Mouse (Mus musculus): Measurements from ENCODE around the gene Pla2r1. TPM values are rescaled to one million over a fixed set of nuclear protein-coding genes. Genes with fewer than 3 reads are reported as not detected.

Pla2r1 gene
- polyA plus RNA-seq, 1 experiment from 2014 or later = 0.35 TPM

GRCm38 (mm10) chr2:60540346-60540745 is 12.8 kb downstream of the Pla2r1 start:
- H3K9me3 ChIP-seq = no peaks in the 10 kb centered on the region
- H3K9ac ChIP-seq = no peak overlapping the region
- ATAC-seq (ENCODE audit: low FRiP score, low read depth) = no peak
- no peak overlapping the region for H3K4me2 ChIP-seq
- no peaks in the 10 kb centered on the region for H3K36me3 ChIP-seq
- no peak overlapping the region for H3K27ac ChIP-seq (replicated peaks)
- H3K27me3 ChIP-seq = no peaks in the 10 kb centered on the region
- no peak overlapping the region for H3K4me3 ChIP-seq
- 0 out of 2 replicates have a peak, but pooled peaks cover 4% of the 10 kb centered on the region for H3K4me1 ChIP-seq (replicated peaks)
- WGBS = 96% methylated on average over 8 of the region's 8 CpGs

DNA sequence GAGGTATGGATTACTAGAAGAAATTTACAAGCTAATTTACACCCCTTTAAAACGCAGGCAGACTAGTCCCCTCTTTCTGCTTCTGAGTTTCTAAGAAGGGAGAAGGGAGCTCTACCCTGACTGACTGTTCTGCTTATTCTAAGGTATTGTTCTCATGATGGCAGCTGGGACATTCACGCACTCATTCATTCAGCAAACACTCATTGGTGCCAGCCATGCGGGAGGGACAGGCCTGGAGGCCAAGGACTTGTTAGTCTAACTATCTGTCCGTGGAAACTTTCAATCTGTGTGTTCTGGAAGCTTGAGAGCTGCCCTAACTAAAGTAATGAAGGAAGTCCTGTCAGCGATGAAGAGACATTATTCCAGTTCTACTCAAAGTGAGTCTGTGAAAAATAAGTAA is 14.4 kb downstream of the Pla2r1 start:
- no peaks in the 10 kb centered on the region for H3K36me3 ChIP-seq
- no peak overlapping the region for H3K4me3 ChIP-seq
- H3K27me3 ChIP-seq = no peaks in the 10 kb centered on the region
- no peak overlapping the region for H3K4me2 ChIP-seq
- no peaks in the 10 kb centered on the region for H3K9me3 ChIP-seq
- H3K9ac ChIP-seq = no peak overlapping the region
- no peak for ATAC-seq (ENCODE audit: low FRiP score, low read depth)
- 45% methylated on average over 5 of the region's 5 CpGs for WGBS
- no peak overlapping the region for H3K27ac ChIP-seq (replicated peaks)
- H3K4me1 ChIP-seq (replicated peaks) = 0 out of 2 replicates have a peak, but pooled peaks cover 4% of the 10 kb centered on the region

DNA sequence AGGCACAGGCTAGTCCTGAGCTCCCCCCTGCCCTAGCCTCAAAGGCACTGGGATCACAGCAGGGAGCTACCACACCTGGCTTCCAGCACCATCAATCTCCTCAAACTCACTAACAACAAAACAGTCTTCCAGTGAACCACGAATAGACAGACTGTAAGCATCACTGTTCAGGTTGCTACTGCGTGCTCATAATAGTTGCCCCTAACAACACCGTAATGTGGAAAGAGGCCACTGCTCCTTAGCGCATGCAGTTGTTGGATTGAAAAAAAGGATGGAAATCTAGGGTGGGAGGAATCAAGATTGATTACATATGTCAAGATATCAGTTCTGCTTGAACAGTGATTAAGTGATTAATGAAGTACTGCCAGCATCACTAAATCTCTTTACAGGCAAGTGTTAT is 14.8 kb downstream of the Pla2r1 start:
- Histone ChIP-seq H3K9ac (no peak overlapping the region), H3K9me3 (no peaks in the 10 kb centered on the region), H3K4me3 (no peak overlapping the region), H3K36me3 (no peaks in the 10 kb centered on the region), H3K27ac (replicated peaks) (no peak overlapping the region), H3K4me1 (replicated peaks) (0 out of 2 replicates have a peak, but pooled peaks cover 4% of the 10 kb centered on the region), H3K4me2 (no peak overlapping the region), H3K27me3 (no peaks in the 10 kb centered on the region)
- ATAC-seq (ENCODE audit: low FRiP score, low read depth) = no peak; the same call in 1 of the 2 replicates
- WGBS = 46% methylated on average over 4 of the region's 4 CpGs

- Histone ChIP-seq H3K27ac (replicated peaks) (no peak overlapping the region), H3K4me1 (replicated peaks) (0 out of 2 replicates have a peak, but pooled peaks cover 4% of the 10 kb centered on the region), H3K36me3 (no peaks in the 10 kb centered on the region), H3K9me3 (no peaks in the 10 kb centered on the region), H3K4me3 (no peak overlapping the region), H3K9ac (no peak overlapping the region), H3K4me2 (no peak overlapping the region), H3K27me3 (no peaks in the 10 kb centered on the region)
- 69% methylated on average over 8 of the region's 8 CpGs for WGBS
- no peak for ATAC-seq (ENCODE audit: low FRiP score, low read depth)
Observed at GRCm38 (mm10) chr2:60534755-60535154, 18.4 kb downstream of the Pla2r1 start.

- H3K9me3 ChIP-seq = no peaks in the 10 kb centered on the region
- no peak overlapping the region for H3K9ac ChIP-seq
- no peak overlapping the region for H3K4me2 ChIP-seq
- no peaks in the 10 kb centered on the region for H3K27me3 ChIP-seq
- H3K27ac ChIP-seq (replicated peaks) = no peak overlapping the region
- no peaks in the 10 kb centered on the region for H3K36me3 ChIP-seq
- no peak for ATAC-seq (ENCODE audit: low FRiP score, low read depth)
- 89% methylated on average over 3 of the region's 3 CpGs for WGBS
- H3K4me1 ChIP-seq (replicated peaks) = 0 out of 2 replicates have a peak, but pooled peaks cover under 1% of the 10 kb centered on the region
- no peak overlapping the region for H3K4me3 ChIP-seq
Observed at GRCm38 (mm10) chr2:60533026-60533425, 20.1 kb downstream of the Pla2r1 start.

- Histone ChIP-seq H3K9me3 (no peaks in the 10 kb centered on the region), H3K4me2 (no peak overlapping the region), H3K9ac (no peak overlapping the region), H3K36me3 (no peaks in the 10 kb centered on the region), H3K27ac (replicated peaks) (no peak overlapping the region), H3K4me3 (no peak overlapping the region), H3K4me1 (replicated peaks) (no peaks in the 10 kb centered on the region), H3K27me3 (no peaks in the 10 kb centered on the region)
- WGBS = 42% methylated on average over 5 of the region's 5 CpGs
- ATAC-seq (ENCODE audit: low FRiP score, low read depth) = no peak
Observed at GRCm38 (mm10) chr2:60532495-60532894, 20.6 kb downstream of the Pla2r1 start.

DNA sequence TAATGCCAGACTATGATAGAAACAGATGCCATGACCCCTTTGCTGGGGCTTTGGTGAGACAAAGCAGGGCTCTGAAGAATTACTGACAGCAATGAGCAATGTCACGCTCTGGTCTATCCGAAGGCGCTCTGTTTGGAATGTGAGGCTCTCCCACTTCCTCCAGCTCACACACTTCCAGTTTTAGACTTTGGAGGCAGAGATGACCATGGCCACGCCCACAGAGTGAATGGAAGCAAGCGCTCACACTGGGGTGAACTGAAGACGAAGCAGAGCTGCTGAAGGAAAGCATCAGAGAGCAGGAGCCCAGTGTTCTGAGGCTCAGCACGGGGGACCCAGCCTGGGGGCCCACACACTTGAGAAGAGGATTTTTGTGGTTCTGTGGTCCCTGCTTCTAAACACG is 37.3 kb downstream of the Pla2r1 start:
- no peak overlapping the region for H3K4me2 ChIP-seq
- no peak overlapping the region for H3K4me3 ChIP-seq
- H3K9me3 ChIP-seq = no peaks in the 10 kb centered on the region
- H3K9ac ChIP-seq = no peak overlapping the region
- H3K4me1 ChIP-seq (replicated peaks) = peaks cover 6% of the 10 kb centered on the region; the same call in 1 of the 2 replicates
- ATAC-seq (ENCODE audit: low FRiP score, low read depth) = no peak
- 58% methylated on average over 8 of the region's 8 CpGs for WGBS
- H3K27me3 ChIP-seq = no peaks in the 10 kb centered on the region
- H3K27ac ChIP-seq (replicated peaks) = no peak overlapping the region
- no peaks in the 10 kb centered on the region for H3K36me3 ChIP-seq

DNA sequence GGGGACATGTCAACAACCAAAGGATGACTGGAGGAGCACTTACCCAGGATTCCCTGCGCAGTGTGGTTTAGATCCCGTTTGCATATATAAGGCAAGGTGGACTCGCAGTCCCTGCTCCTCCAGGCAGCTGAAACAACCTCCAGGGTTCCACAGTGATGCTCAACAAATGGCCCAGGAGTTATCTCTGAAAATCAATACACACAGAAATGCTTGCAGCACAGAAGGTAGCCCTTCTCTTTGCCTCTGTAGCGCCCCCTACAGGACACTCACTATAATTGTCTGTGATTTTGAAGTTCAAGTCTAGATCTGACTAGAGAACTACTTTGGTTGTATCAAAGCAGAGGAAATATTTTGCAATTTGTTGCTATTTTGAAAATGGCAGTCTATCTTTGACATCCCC is 38.2 kb downstream of the Pla2r1 start:
- WGBS = 73% methylated on average over 4 of the region's 4 CpGs

GRCm38 (mm10) chr2:60510718-60511117 is 42.4 kb downstream of the Pla2r1 start:
- WGBS = 97% methylated on average over 1 of the region's 1 CpGs
- no peak for ATAC-seq (ENCODE audit: low FRiP score, low read depth)
- H3K4me2 ChIP-seq = no peak overlapping the region
- no peak overlapping the region for H3K4me3 ChIP-seq
- H3K36me3 ChIP-seq = no peaks in the 10 kb centered on the region
- H3K9ac ChIP-seq = no peak overlapping the region
- no peak overlapping the region for H3K27ac ChIP-seq (replicated peaks)
- no peaks in the 10 kb centered on the region for H3K9me3 ChIP-seq
- H3K27me3 ChIP-seq = no peaks in the 10 kb centered on the region
- H3K4me1 ChIP-seq (replicated peaks) = no peaks in the 10 kb centered on the region

More for the DNA sequence above, 38.2 kb downstream of the Pla2r1 start:
- H3K36me3 ChIP-seq = no peaks in the 10 kb centered on the region
- H3K9me3 ChIP-seq = no peaks in the 10 kb centered on the region
- H3K27ac ChIP-seq (replicated peaks) = no peak overlapping the region
- no peak for ATAC-seq (ENCODE audit: low FRiP score, low read depth)
- no peak overlapping the region for H3K9ac ChIP-seq
- no peak overlapping the region for H3K4me3 ChIP-seq
- H3K4me2 ChIP-seq = no peak overlapping the region
- H3K4me1 ChIP-seq (replicated peaks) = peaks cover 6% of the 10 kb centered on the region; the same call in 1 of the 2 replicates
- no peaks in the 10 kb centered on the region for H3K27me3 ChIP-seq

- no peak overlapping the region for H3K4me2 ChIP-seq
- ATAC-seq (ENCODE audit: low FRiP score, low read depth) = peak; percentile 27; the same call in 1 of the 2 replicates
- no peak overlapping the region for H3K27ac ChIP-seq (replicated peaks)
- H3K27me3 ChIP-seq = no peaks in the 10 kb centered on the region
- H3K9ac ChIP-seq = no peak overlapping the region
- no peak overlapping the region for H3K4me3 ChIP-seq
- 61% methylated on average over 2 of the region's 2 CpGs for WGBS
- no peaks in the 10 kb centered on the region for H3K36me3 ChIP-seq
- H3K4me1 ChIP-seq (replicated peaks) = no peaks in the 10 kb centered on the region
- H3K9me3 ChIP-seq = no peaks in the 10 kb centered on the region
Observed at GRCm38 (mm10) chr2:60505145-60505544, 48.0 kb downstream of the Pla2r1 start.

- Histone ChIP-seq H3K27me3 (no peaks in the 10 kb centered on the region), H3K9me3 (no peaks in the 10 kb centered on the region), H3K4me2 (no peak overlapping the region), H3K36me3 (no peaks in the 10 kb centered on the region), H3K4me1 (replicated peaks) (no peaks in the 10 kb centered on the region), H3K9ac (no peak overlapping the region), H3K27ac (replicated peaks) (no peak overlapping the region), H3K4me3 (no peak overlapping the region)
- WGBS = 74% methylated on average over 2 of the region's 2 CpGs
- ATAC-seq (ENCODE audit: low FRiP score, low read depth) = no peak
Observed at GRCm38 (mm10) chr2:60504718-60505117, 48.4 kb downstream of the Pla2r1 start.

DNA sequence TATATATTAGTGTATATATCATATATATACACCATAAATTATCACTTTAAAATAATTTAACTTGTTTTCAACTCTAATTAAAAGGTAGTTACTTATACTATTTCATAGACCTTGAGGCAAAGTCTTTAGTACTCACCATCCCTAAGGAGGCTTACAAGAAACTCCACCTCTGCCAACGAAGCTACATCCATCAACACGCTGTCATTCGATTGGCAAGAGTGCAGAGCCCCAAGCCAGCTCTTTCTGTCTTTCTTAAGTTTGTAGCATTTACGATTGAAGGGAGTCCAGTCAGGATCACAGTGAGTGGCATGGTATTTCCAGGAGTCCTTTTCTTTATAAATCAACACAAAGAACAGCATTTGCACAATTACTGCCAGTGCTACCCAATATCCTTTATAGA is 49.1 kb downstream of the Pla2r1 start:
- H3K9me3 ChIP-seq = no peaks in the 10 kb centered on the region
- no peak overlapping the region for H3K4me2 ChIP-seq
- ATAC-seq (ENCODE audit: low FRiP score, low read depth) = no peak
- H3K27ac ChIP-seq (replicated peaks) = no peak overlapping the region
- H3K27me3 ChIP-seq = no peaks in the 10 kb centered on the region
- no peaks in the 10 kb centered on the region for H3K4me1 ChIP-seq (replicated peaks)
- H3K36me3 ChIP-seq = no peaks in the 10 kb centered on the region
- no peak overlapping the region for H3K4me3 ChIP-seq
- H3K9ac ChIP-seq = no peak overlapping the region
- 77% methylated on average over 4 of the region's 4 CpGs for WGBS

DNA sequence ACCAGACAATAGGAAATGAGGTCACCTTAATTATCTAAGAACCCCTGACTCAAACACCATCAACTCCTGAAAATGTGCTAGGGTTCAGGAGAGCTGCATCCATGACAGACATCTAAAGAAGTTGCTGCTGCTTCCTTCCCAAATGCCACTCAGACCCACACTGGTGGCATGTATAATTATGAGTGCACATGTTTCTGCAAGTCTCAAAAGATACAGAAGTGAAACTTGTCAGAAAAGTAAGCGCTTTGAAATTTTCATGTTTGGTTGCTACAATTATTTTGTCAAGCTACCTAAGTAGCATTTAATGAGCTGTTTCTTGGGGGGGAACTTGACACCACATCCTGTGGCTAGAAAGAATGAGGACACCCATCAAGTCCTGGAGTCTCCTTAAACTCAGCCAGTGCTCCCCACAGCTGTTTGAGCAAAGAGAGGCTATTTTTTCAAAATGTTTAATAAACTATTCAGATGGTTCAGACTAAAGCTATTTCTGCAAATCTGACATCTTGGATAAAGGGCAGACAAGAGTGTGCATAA is 52.5 kb downstream of the Pla2r1 start:
- no peaks in the 10 kb centered on the region for H3K27me3 ChIP-seq
- no peak overlapping the region for H3K27ac ChIP-seq (replicated peaks)
- WGBS = 97% methylated on average over 1 of the region's 1 CpGs
- no peak overlapping the region for H3K9ac ChIP-seq
- no peak for ATAC-seq (ENCODE audit: low FRiP score, low read depth)
- H3K4me2 ChIP-seq = no peak overlapping the region
- no peaks in the 10 kb centered on the region for H3K9me3 ChIP-seq
- H3K4me3 ChIP-seq = no peak overlapping the region
- H3K4me1 ChIP-seq (replicated peaks) = no peaks in the 10 kb centered on the region
- no peaks in the 10 kb centered on the region for H3K36me3 ChIP-seq
